Mouse (Mus musculus): Measurements from ENCODE around the gene Hook1. TPM values are rescaled to one million over a fixed set of nuclear protein-coding genes. Genes with fewer than 3 reads are reported as not detected.
"Not testable (repeated sequence)": the region's sequence is repeated elsewhere in the genome, so short reads cannot be mapped to it uniquely, and the experiment has no call there.

Hook1 gene
- polyA plus RNA-seq, 1 experiment from 2014 or later = 33.1 TPM

- WGBS = 93% methylated on average over 17 of the region's 17 CpGs
Observed at GRCm38 (mm10) chr4:95982221-95982620, 15.2 kb downstream of the Hook1 start.

GRCm38 (mm10) chr4:96016875-96017274 is 49.8 kb downstream of the Hook1 start:
- no peak overlapping the region for H3K4me3 ChIP-seq
- DNase-seq (ENCODE audit: extremely low spot score, low spot score) = no peak
- 94% methylated on average over 1 of the region's 1 CpGs for WGBS
- no peaks in the 10 kb centered on the region for H3K9me3 ChIP-seq
- no peak overlapping the region for H3K27ac ChIP-seq
- H3K36me3 ChIP-seq (replicated peaks) = peaks cover 26% of the 10 kb centered on the region
- H3K27me3 ChIP-seq (ENCODE audit: poor library complexity, severe bottlenecking) = no peaks in the 10 kb centered on the region
- H3K4me1 ChIP-seq = no peaks in the 10 kb centered on the region

More at GRCm38 (mm10) chr4:95982221-95982620, 15.2 kb downstream of the Hook1 start:
- not testable (repeated sequence) for H3K4me1 ChIP-seq; H3K27ac ChIP-seq; H3K4me3 ChIP-seq; DNase-seq (ENCODE audit: extremely low spot score, low spot score); H3K27me3 ChIP-seq (ENCODE audit: poor library complexity, severe bottlenecking); H3K9me3 ChIP-seq; H3K36me3 ChIP-seq (replicated peaks)

DNA sequence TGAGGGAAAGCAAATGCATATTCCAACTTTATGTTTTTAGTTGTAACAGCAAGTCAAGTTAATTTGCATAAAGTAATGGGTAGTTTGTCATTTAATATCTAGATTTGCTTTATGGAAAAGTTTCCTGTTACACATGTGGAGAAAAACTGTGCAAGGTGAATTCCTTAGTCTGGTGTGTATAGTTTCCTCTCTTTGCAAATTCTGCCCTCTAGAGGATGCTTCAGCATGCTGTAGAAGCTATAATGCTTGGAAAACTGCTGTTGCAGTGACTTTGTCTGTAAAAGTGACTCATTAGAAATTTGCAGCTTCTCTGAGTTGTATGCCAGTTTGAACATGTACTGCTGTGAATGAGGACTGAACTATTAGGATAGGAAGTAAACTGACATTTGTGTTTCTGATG is 55.8 kb downstream of the Hook1 start:
- no peak for DNase-seq (ENCODE audit: extremely low spot score, low spot score)
- Histone ChIP-seq H3K4me3 (no peak overlapping the region), H3K9me3 (no peaks in the 10 kb centered on the region), H3K4me1 (no peaks in the 10 kb centered on the region), H3K27ac (no peak overlapping the region), H3K27me3 (ENCODE audit: poor library complexity, severe bottlenecking) (no peaks in the 10 kb centered on the region), H3K36me3 (replicated peaks) (peaks cover 25% of the 10 kb centered on the region)

- Histone ChIP-seq H3K27me3 (ENCODE audit: poor library complexity, severe bottlenecking) (no peaks in the 10 kb centered on the region), H3K27ac (no peak overlapping the region), H3K4me3 (no peak overlapping the region), H3K36me3 (replicated peaks) (peaks cover 5% of the 10 kb centered on the region; the same call in 1 of the 2 replicates), H3K9me3 (no peaks in the 10 kb centered on the region), H3K4me1 (no peaks in the 10 kb centered on the region)
- DNase-seq (ENCODE audit: extremely low spot score, low spot score) = no peak
- WGBS = 84% methylated on average over 1 of the region's 1 CpGs
Observed at GRCm38 (mm10) chr4:96028412-96028811, 61.4 kb downstream of the Hook1 start.

GRCm38 (mm10) chr4:96060106-96060505 is 93.1 kb downstream of the Hook1 start:
- Histone ChIP-seq H3K27me3 (ENCODE audit: poor library complexity, severe bottlenecking) (no peaks in the 10 kb centered on the region), H3K27ac (no peak overlapping the region), H3K4me3 (no peak overlapping the region), H3K4me1 (no peaks in the 10 kb centered on the region), H3K36me3 (replicated peaks) (no peaks in the 10 kb centered on the region), H3K9me3 (no peaks in the 10 kb centered on the region)
- no peak for DNase-seq (ENCODE audit: extremely low spot score, low spot score)
- WGBS = 94% methylated on average over 2 of the region's 2 CpGs

GRCm38 (mm10) chr4:96062045-96062444 is 95.0 kb downstream of the Hook1 start:
- Histone ChIP-seq H3K4me1 (no peaks in the 10 kb centered on the region), H3K27ac (no peak overlapping the region), H3K36me3 (replicated peaks) (no peaks in the 10 kb centered on the region), H3K9me3 (no peaks in the 10 kb centered on the region), H3K27me3 (ENCODE audit: poor library complexity, severe bottlenecking) (no peaks in the 10 kb centered on the region), H3K4me3 (no peak overlapping the region)
- DNase-seq (ENCODE audit: extremely low spot score, low spot score) = no peak
- WGBS = 88% methylated on average over 2 of the region's 2 CpGs

Other genes starting within 250 kb of the Hook1 start
- 0.09 and 0.21 TPM in 2 replicates for gene Cyp2j13, start 110.3 kb downstream of the Hook1 start, polyA plus RNA-seq (2016; fragmentation: Nextera tagmentation; extraction: Ambion mirVana)
- not detected in 2 replicates for gene Cyp2j12, start 173.9 kb downstream of the Hook1 start, polyA plus RNA-seq (2016; fragmentation: Nextera tagmentation; extraction: Ambion mirVana)

All from forebrain, embryonic 10.5 days (tissue).